Mouse (Mus musculus): ENCODE measurements around the gene Iglon5. TPM values are rescaled to one million over a fixed set of nuclear protein-coding genes. Genes with fewer than 3 reads are reported as not detected.

The Iglon5 gene
- polyA plus RNA-seq, 1 experiment: not detected

DNA sequence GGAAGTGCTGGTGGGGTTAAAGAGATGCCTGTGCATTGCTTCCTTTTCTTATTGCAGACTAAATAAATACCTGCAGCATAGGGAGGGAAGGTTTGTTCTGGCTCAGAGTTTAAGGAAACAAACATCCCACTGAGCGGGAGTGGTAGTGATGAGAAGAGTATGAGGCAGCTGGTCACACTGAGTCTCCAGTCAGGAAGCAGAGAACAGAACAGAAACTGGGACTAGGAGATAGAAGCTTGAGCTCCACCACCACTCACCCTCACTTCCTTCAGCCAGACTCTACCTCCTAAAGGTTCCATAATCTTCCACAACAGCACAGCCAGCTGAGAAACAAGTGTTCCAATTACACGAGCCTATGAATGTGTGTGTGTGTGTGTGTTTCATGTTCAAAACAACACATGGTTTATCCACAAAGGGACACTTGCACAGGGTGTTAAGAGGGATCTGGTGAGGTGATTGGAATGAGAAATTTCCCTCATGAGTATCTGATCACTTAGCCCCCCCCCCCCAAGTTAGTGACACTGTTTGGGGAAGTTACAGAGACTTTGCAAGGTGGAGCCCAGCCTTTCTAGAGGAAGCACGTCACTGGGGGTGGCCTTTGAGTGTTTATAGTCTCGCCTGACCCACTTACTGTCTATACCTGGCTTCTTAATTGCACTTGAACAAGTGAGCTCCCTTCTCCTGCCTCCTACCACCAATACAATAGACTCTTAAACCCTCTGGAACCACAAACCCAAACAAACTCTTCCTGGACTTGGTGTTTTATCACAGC, 22.0 kb upstream of the Iglon5 start:
- Histone ChIP-seq H3K36me3 (replicated peaks; ENCODE audit: low read length) (no peaks in the 10 kb centered on the region), H3K27me3 (replicated peaks) (peaks cover 4% of the 10 kb centered on the region)
- TF ChIP-seq FLI1 (IDR thresholded peaks at IDR 0.05; ENCODE audit: low read length): no peak
- TF ChIP-seq GATA1 (IDR thresholded peaks at IDR 0.05; ENCODE audit: borderline replicate concordance, low read length): no peak

GRCm38 (mm10) chr7:43495343-43496021, 5.6 kb upstream of the Iglon5 start:
- Histone ChIP-seq H3K27me3 (replicated peaks) (peaks cover 47% of the 10 kb centered on the region), H3K4me3 (replicated peaks) (no peak overlapping the region), H3K4me1 (peaks cover 7% of the 10 kb centered on the region; the same call in 1 of the 2 replicates), H3K36me3 (replicated peaks; ENCODE audit: low read length) (no peaks in the 10 kb centered on the region), H3K9me3 (peaks cover 22% of the 10 kb centered on the region)
- TF ChIP-seq GATA1 (IDR thresholded peaks at IDR 0.05; ENCODE audit: borderline replicate concordance, low read length): no peak

More for the DNA sequence above, 22.0 kb upstream of the Iglon5 start:
- peaks cover 6% of the 10 kb centered on the region for H3K4me1 ChIP-seq
- H3K4me3 ChIP-seq (replicated peaks): no peak overlapping the region
- H3K9me3 ChIP-seq: no peaks in the 10 kb centered on the region

DNA sequence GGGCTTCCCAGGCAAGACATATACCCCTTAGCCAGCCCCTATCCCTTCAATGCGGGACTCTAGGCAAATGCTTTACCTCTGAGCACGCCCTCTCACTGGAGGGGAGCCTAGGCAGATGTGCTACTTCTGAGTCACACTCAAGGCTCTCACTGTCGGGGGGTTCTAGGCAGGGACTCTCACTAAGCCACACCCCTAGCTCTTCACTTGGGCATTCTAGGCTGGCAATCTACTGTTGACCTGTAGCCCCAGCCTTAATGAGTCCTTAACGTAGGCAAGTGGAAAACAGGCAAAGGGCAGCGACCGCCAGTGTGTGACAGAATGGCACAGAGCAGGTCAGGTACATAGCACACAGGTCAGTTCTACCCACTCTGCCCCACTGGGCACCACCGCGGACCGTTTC, 986 bp upstream of the Iglon5 start:
- TF ChIP-seq GATA1 (IDR thresholded peaks at IDR 0.05; ENCODE audit: borderline replicate concordance, low read length) (no peak), FLI1 (IDR thresholded peaks at IDR 0.05; ENCODE audit: low read length) (no peak)
- no peak overlapping the region for H3K4me3 ChIP-seq (replicated peaks)
- no peaks in the 10 kb centered on the region for H3K36me3 ChIP-seq (replicated peaks; ENCODE audit: low read length)
- H3K9me3 ChIP-seq: peaks cover 4% of the 10 kb centered on the region; the same call in 1 of the 2 replicates
- peaks cover 76% of the 10 kb centered on the region for H3K27me3 ChIP-seq (replicated peaks)
- peaks cover 7% of the 10 kb centered on the region; the same call in 1 of the 2 replicates for H3K4me1 ChIP-seq

GRCm38 (mm10) chr7:43490182-43490584, 308 bp upstream of the Iglon5 start:
- no peak overlapping the region for H3K4me3 ChIP-seq (replicated peaks)
- H3K4me1 ChIP-seq: peaks cover 1% of the 10 kb centered on the region; the same call in 1 of the 2 replicates
- peaks cover 69% of the 10 kb centered on the region for H3K27me3 ChIP-seq (replicated peaks)
- H3K9me3 ChIP-seq: peaks cover 4% of the 10 kb centered on the region; the same call in 1 of the 2 replicates
- TF ChIP-seq FLI1 (IDR thresholded peaks at IDR 0.05; ENCODE audit: low read length) (no peak), GATA1 (IDR thresholded peaks at IDR 0.05; ENCODE audit: borderline replicate concordance, low read length) (no peak)
- no peaks in the 10 kb centered on the region for H3K36me3 ChIP-seq (replicated peaks; ENCODE audit: low read length)

DNA sequence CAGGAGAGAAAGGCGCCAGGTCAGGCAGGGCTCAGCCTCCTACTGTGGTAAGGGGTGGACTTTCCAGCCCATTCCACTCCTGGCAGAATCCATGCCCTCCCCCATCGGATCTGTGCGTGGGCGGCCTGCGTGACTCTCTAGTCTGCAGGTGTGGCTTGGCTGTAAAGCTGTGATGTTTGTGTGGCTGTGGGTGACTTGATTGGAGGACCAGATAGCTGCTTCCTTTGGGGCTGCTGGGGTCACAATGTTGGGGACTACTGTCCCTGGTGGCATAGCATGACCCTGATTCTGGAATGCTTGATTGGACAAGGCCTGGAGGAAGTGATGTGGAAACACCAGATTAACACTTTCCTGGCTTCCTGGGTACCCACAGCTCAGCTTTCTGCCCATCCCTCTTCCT, 1.2 kb downstream of the Iglon5 start:
- Histone ChIP-seq H3K9me3 (peaks cover 4% of the 10 kb centered on the region; the same call in 1 of the 2 replicates), H3K4me1 (no peaks in the 10 kb centered on the region), H3K4me3 (replicated peaks) (no peak overlapping the region), H3K36me3 (replicated peaks; ENCODE audit: low read length) (no peaks in the 10 kb centered on the region), H3K27me3 (replicated peaks) (peaks cover 62% of the 10 kb centered on the region)
- TF ChIP-seq GATA1 (IDR thresholded peaks at IDR 0.05; ENCODE audit: borderline replicate concordance, low read length): no peak
- no peak for TF ChIP-seq FLI1 (IDR thresholded peaks at IDR 0.05; ENCODE audit: low read length)

DNA sequence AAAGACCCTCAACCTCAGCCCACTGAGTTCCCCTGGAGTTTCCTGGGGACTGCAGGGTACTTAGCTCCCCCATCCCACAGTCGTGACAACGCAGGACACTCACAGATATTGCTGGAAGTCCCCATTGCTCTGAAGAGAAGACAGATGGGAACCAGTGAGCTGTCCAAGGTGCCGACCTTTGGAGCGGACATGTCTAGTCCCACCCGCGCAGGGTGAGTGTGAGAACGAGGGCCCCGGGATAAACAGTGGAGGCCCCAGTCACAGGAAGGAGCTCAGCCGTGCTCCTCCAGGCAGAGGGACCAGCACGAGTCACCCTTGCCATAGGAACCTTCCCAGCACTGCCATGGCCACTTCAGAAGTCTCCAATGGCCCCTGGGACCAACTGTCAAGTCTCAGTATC, 6.6 kb downstream of the Iglon5 start:
- Histone ChIP-seq H3K27me3 (replicated peaks) (peaks cover 40% of the 10 kb centered on the region), H3K4me1 (peaks cover 4% of the 10 kb centered on the region; the same call in 1 of the 2 replicates), H3K9me3 (no peaks in the 10 kb centered on the region), H3K4me3 (replicated peaks) (no peak overlapping the region), H3K36me3 (replicated peaks; ENCODE audit: low read length) (no peaks in the 10 kb centered on the region)
- TF ChIP-seq FLI1 (IDR thresholded peaks at IDR 0.05; ENCODE audit: low read length) (no peak), GATA1 (IDR thresholded peaks at IDR 0.05; ENCODE audit: borderline replicate concordance, low read length) (no peak)

DNA sequence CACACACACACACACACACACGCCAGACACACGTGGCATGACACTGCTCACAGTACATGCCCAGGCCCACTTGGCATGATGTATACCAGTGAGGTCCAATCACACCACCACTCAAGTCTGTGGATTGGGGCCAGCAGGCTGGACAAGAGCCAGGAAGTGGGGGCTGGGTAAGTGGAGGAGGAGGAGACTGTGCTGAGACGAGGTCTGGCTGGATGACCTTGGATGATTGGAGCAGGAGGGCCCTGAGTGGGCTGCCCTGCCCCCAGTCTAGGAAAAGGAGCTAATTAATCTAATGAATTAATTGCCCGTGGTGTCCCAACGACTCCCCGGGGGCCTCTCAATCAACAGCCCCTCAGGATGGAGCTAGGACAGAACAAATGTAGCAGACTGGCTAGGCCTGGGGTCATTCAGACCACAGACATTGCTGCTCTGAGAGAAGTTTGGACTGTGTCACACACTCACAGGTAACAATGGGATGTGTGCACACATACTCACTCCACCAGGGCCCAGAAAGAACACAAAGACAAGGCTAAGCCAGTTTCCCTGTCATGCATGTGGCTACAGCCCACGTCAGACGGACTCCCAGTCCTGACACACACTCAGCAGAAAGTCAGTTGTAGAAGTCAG, 7.7 kb downstream of the Iglon5 start:
- H3K9me3 ChIP-seq: no peaks in the 10 kb centered on the region
- H3K36me3 ChIP-seq (replicated peaks; ENCODE audit: low read length): no peaks in the 10 kb centered on the region
- H3K4me3 ChIP-seq (replicated peaks): no peak overlapping the region
- H3K4me1 ChIP-seq: peaks cover 4% of the 10 kb centered on the region; the same call in 1 of the 2 replicates
- H3K27me3 ChIP-seq (replicated peaks): peaks cover 41% of the 10 kb centered on the region
- no peak for TF ChIP-seq GATA1 (IDR thresholded peaks at IDR 0.05; ENCODE audit: borderline replicate concordance, low read length)

- Histone ChIP-seq H3K9me3 (no peaks in the 10 kb centered on the region), H3K4me3 (replicated peaks) (no peak overlapping the region), H3K4me1 (peaks cover 9% of the 10 kb centered on the region; the same call in 1 of the 2 replicates), H3K27me3 (replicated peaks) (peaks cover 48% of the 10 kb centered on the region), H3K36me3 (replicated peaks; ENCODE audit: low read length) (no peaks in the 10 kb centered on the region)
- TF ChIP-seq FLI1 (IDR thresholded peaks at IDR 0.05; ENCODE audit: low read length) (no peak), GATA1 (IDR thresholded peaks at IDR 0.05; ENCODE audit: borderline replicate concordance, low read length) (no peak)
These were observed 8.7 kb downstream of the Iglon5 start for GRCm38 (mm10) chr7:43481191-43481590.

DNA sequence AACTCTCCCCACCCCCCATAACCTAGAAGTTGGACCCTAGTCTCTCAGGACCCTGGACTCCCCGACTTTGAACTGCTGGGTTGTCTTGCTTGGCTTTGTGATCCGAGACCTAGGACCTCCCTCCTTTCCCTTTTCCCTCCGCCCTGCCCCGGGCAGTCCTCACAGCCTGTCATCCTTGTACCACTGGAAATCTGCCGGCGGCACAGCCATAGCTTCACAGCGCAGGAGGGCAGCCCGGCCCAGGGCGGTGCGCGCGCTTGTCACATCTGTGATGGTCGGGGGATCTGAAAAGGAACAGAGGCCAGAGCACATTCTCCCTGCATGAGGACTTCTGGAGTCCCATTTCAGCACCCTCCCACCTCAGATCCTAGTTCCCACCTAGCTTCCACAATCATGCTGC, 13.5 kb downstream of the Iglon5 start:
- H3K36me3 ChIP-seq (replicated peaks; ENCODE audit: low read length): peaks cover 3% of the 10 kb centered on the region
- no peaks in the 10 kb centered on the region for H3K9me3 ChIP-seq
- H3K27me3 ChIP-seq (replicated peaks): peaks cover 67% of the 10 kb centered on the region
- peaks cover 16% of the 10 kb centered on the region for H3K4me1 ChIP-seq
- H3K4me3 ChIP-seq (replicated peaks): no peak overlapping the region
- TF ChIP-seq FLI1 (IDR thresholded peaks at IDR 0.05; ENCODE audit: low read length) (no peak), GATA1 (IDR thresholded peaks at IDR 0.05; ENCODE audit: borderline replicate concordance, low read length) (no peak)
